Mouse (Mus musculus): ENCODE results near the gene Dohh. TPM values are rescaled to one million over a fixed set of nuclear protein-coding genes. Genes with fewer than 3 reads are reported as not detected.

Gene Dohh
- polyA plus RNA-seq, 1 experiment from 2014 or later: 47.5 TPM

DNA sequence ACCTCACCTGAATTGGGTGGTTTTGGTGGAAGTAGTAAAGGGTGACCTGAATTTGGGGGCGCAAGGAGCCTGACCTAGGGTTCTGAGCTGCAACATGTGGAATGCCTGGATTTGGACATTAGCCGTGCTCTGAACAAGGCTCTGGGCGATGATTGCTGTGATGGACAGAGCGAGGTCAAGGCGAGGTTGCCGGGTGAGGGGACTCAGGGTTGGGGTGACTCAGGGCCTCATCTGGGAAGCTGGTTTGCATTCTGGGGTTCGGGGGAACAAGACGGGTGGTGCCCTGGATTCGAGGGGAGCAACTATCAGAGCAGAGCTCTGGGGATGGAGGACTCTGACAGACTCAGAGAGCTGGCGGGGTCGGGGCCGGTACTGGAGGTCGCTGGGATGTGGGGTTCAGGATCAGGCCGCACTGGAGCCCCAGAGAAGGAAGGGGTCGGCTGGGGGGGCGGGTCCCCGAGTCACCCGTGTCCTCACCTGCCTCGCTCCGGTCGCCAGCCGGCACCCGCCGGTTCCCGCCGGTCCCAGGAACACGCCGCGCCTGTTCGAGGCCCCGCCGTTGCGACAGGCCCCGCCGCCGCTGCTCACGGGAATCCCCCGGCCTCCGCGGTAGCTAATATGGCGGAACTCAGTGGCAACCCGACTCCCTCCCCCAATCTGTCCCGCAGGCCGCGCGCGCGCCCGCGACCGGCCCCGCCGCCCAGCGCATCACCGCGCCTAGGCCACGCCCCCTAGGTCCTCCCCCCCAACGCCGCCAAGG lies 6.3 kb upstream of the Dohh start, which contains the start of gene Fzr1:
Gene Fzr1, minus strand, starts transcription at position 724 of the 760 bp plus-strand sequence.
- peak within 1 kb of the TSS; percentile 97 for H3K9ac ChIP-seq (ENCODE audit: low read depth, low read length)
- no peaks in the 10 kb centered on the region for H3K27me3 ChIP-seq (ENCODE audit: control insufficient read depth, insufficient read depth, low read length)
- peak within 1 kb of the TSS; percentile 79 for H3K27ac ChIP-seq (ENCODE audit: low read depth, low read length)
- H3K9me3 ChIP-seq (replicated peaks; ENCODE audit: control insufficient read depth, low read length): no peaks in the 10 kb centered on the region
- peak within 1 kb of the TSS; percentile 93 for H3K4me3 ChIP-seq (ENCODE audit: low read depth, low read length)
- H3K36me3 ChIP-seq (ENCODE audit: control insufficient read depth, insufficient read depth, low read length): peaks cover 1% of the 10 kb centered on the region; the same call in 1 of the 2 replicates
- under 1% methylated on average over 56 of the region's 59 CpGs for WGBS (ENCODE audit: insufficient replicate concordance)
- peak within 1 kb of the TSS; percentile 83 for H3K4me2 ChIP-seq
- no peak; the same call in 1 of the 2 replicates for ATAC-seq (replicated peaks; ENCODE audit: insufficient number of reproducible peaks, low FRiP score, low TSS enrichment)
- peaks cover 29% of the 10 kb centered on the region for H3K4me1 ChIP-seq (ENCODE audit: control insufficient read depth, insufficient read depth, low read length)

GRCm38 (mm10) chr10:81378553-81379182 lies 5.6 kb upstream of the Dohh start:
- peak overlapping the region; percentile 83 for H3K4me2 ChIP-seq
- H3K9ac ChIP-seq (ENCODE audit: low read depth, low read length): peak overlapping the region; percentile 97
- H3K9me3 ChIP-seq (replicated peaks; ENCODE audit: control insufficient read depth, low read length): no peaks in the 10 kb centered on the region
- no peaks in the 10 kb centered on the region for H3K36me3 ChIP-seq (ENCODE audit: control insufficient read depth, insufficient read depth, low read length)
- peak overlapping the region; percentile 77 for H3K27ac ChIP-seq (ENCODE audit: low read depth, low read length)
- no peaks in the 10 kb centered on the region for H3K27me3 ChIP-seq (ENCODE audit: control insufficient read depth, insufficient read depth, low read length)
- peak overlapping the region; percentile 93 for H3K4me3 ChIP-seq (ENCODE audit: low read depth, low read length)
- H3K4me1 ChIP-seq (ENCODE audit: control insufficient read depth, insufficient read depth, low read length): peaks cover 29% of the 10 kb centered on the region
- peak; percentile 96 for ATAC-seq (replicated peaks; ENCODE audit: insufficient number of reproducible peaks, low FRiP score, low TSS enrichment)
- under 1% methylated on average over 45 of the region's 46 CpGs for WGBS (ENCODE audit: insufficient replicate concordance)

- peaks cover 29% of the 10 kb centered on the region for H3K4me1 ChIP-seq (ENCODE audit: control insufficient read depth, insufficient read depth, low read length)
- peak overlapping the region; percentile 97 for H3K9ac ChIP-seq (ENCODE audit: low read depth, low read length)
- no peaks in the 10 kb centered on the region for H3K9me3 ChIP-seq (replicated peaks; ENCODE audit: control insufficient read depth, low read length)
- H3K27ac ChIP-seq (ENCODE audit: low read depth, low read length): peak overlapping the region; percentile 77
- H3K4me3 ChIP-seq (ENCODE audit: low read depth, low read length): peak overlapping the region; percentile 93
- H3K27me3 ChIP-seq (ENCODE audit: control insufficient read depth, insufficient read depth, low read length): no peaks in the 10 kb centered on the region
- H3K36me3 ChIP-seq (ENCODE audit: control insufficient read depth, insufficient read depth, low read length): no peaks in the 10 kb centered on the region
- peak overlapping the region; percentile 83 for H3K4me2 ChIP-seq
- 58% methylated on average over 3 of the region's 3 CpGs for WGBS (ENCODE audit: insufficient replicate concordance)
- ATAC-seq (replicated peaks; ENCODE audit: insufficient number of reproducible peaks, low FRiP score, low TSS enrichment): no peak
Observed at GRCm38 (mm10) chr10:81379183-81379553, 5.1 kb upstream of the Dohh start.

- Histone ChIP-seq H3K4me2 (no peak overlapping the region), H3K36me3 (ENCODE audit: control insufficient read depth, insufficient read depth, low read length) (no peaks in the 10 kb centered on the region), H3K9ac (ENCODE audit: low read depth, low read length) (no peak overlapping the region), H3K27me3 (ENCODE audit: control insufficient read depth, insufficient read depth, low read length) (no peaks in the 10 kb centered on the region), H3K9me3 (replicated peaks; ENCODE audit: control insufficient read depth, low read length) (no peaks in the 10 kb centered on the region), H3K4me3 (ENCODE audit: low read depth, low read length) (no peak overlapping the region), H3K27ac (ENCODE audit: low read depth, low read length) (no peak overlapping the region), H3K4me1 (ENCODE audit: control insufficient read depth, insufficient read depth, low read length) (peaks cover 30% of the 10 kb centered on the region)
- WGBS (ENCODE audit: insufficient replicate concordance): 88% methylated on average over 6 of the region's 6 CpGs
- no peak for ATAC-seq (replicated peaks; ENCODE audit: insufficient number of reproducible peaks, low FRiP score, low TSS enrichment)
Observed at GRCm38 (mm10) chr10:81379809-81380378, 4.3 kb upstream of the Dohh start.

- no peaks in the 10 kb centered on the region for H3K9me3 ChIP-seq (replicated peaks; ENCODE audit: control insufficient read depth, low read length)
- H3K4me3 ChIP-seq (ENCODE audit: low read depth, low read length): no peak overlapping the region; the same call in 1 of the 2 replicates
- H3K9ac ChIP-seq (ENCODE audit: low read depth, low read length): peak overlapping the region; percentile 34; the same call in 1 of the 2 replicates
- WGBS (ENCODE audit: insufficient replicate concordance): 45% methylated on average over 5 of the region's 5 CpGs
- H3K4me2 ChIP-seq: no peak overlapping the region
- H3K27me3 ChIP-seq (ENCODE audit: control insufficient read depth, insufficient read depth, low read length): no peaks in the 10 kb centered on the region
- peak overlapping the region; percentile 57 for H3K27ac ChIP-seq (ENCODE audit: low read depth, low read length)
- H3K4me1 ChIP-seq (ENCODE audit: control insufficient read depth, insufficient read depth, low read length): peaks cover 31% of the 10 kb centered on the region
- peaks cover 9% of the 10 kb centered on the region for H3K36me3 ChIP-seq (ENCODE audit: control insufficient read depth, insufficient read depth, low read length)
- ATAC-seq (replicated peaks; ENCODE audit: insufficient number of reproducible peaks, low FRiP score, low TSS enrichment): no peak
Observed at GRCm38 (mm10) chr10:81382039-81382438, 2.2 kb upstream of the Dohh start.

DNA sequence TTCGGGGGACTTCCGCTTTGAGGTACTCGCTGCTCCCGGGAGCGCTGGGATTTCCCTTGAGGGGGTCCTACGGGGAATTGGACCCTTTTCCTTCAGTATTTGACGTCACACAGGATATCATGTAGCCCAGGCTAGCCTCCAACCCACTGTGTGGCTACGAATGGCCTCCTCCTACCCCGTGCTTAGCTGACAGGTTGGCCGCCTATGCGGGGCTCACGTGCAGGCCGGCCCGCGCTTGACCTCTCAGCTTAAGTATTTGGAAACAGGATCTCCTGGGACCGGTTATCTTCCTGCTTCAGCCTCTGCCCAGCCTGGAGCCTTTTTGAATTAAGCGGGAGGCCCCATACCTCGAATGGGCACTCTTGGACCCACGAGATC lies 366 bp downstream of the Dohh start:
- Histone ChIP-seq H3K9ac (ENCODE audit: low read depth, low read length) (peak overlapping the region; percentile 90), H3K4me2 (peak overlapping the region; percentile 72), H3K27ac (ENCODE audit: low read depth, low read length) (peak overlapping the region; percentile 86), H3K9me3 (replicated peaks; ENCODE audit: control insufficient read depth, low read length) (no peaks in the 10 kb centered on the region), H3K4me3 (ENCODE audit: low read depth, low read length) (peak overlapping the region; percentile 97), H3K27me3 (ENCODE audit: control insufficient read depth, insufficient read depth, low read length) (no peaks in the 10 kb centered on the region), H3K4me1 (ENCODE audit: control insufficient read depth, insufficient read depth, low read length) (peaks cover 27% of the 10 kb centered on the region), H3K36me3 (ENCODE audit: control insufficient read depth, insufficient read depth, low read length) (peaks cover 23% of the 10 kb centered on the region)
- ATAC-seq (replicated peaks; ENCODE audit: insufficient number of reproducible peaks, low FRiP score, low TSS enrichment): peak; percentile 9; the same call in 1 of the 2 replicates
- WGBS (ENCODE audit: insufficient replicate concordance): under 1% methylated on average over 19 of the region's 19 CpGs

DNA sequence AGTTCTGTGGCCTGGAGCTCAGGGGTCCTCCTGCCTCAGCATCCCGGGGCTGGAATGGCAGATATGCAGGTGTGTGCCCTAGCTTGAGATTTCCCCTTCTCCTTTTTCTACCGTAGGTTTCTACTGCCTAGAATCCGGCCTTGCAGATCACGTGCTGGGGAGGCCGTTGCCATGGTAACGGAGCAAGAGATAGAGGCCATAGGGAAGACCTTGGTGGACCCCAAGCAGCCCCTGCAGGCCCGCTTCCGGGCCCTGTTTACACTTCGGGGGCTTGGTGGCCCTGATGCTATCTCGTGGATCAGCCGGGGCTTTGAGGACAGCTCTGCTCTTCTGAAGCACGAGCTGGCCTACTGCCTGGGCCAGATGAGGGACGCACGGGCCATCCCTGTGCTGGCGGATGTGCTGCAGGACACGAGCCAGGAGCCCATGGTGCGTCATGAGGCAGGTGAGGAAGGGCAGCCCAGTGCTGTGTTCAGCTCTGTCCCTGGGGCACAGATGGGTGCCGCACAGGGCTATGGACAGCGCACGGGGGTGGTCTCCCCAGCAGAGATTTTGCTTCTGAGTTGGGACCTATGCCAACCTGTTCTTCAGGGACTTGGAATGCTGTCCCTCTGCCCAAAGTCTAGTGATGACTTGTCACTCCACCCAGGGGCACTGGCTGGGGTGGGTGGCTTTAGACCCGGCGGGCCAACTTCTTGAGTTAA lies 1.5 kb downstream of the Dohh start:
- 78% methylated on average over 22 of the region's 22 CpGs for WGBS (ENCODE audit: insufficient replicate concordance)
- H3K4me1 ChIP-seq (ENCODE audit: control insufficient read depth, insufficient read depth, low read length): peaks cover 28% of the 10 kb centered on the region
- ATAC-seq (replicated peaks; ENCODE audit: insufficient number of reproducible peaks, low FRiP score, low TSS enrichment): no peak
- peak overlapping the region; percentile 72 for H3K4me2 ChIP-seq
- H3K27ac ChIP-seq (ENCODE audit: low read depth, low read length): no peak overlapping the region
- H3K9me3 ChIP-seq (replicated peaks; ENCODE audit: control insufficient read depth, low read length): no peaks in the 10 kb centered on the region
- H3K27me3 ChIP-seq (ENCODE audit: control insufficient read depth, insufficient read depth, low read length): no peaks in the 10 kb centered on the region
- peak overlapping the region; percentile 97 for H3K4me3 ChIP-seq (ENCODE audit: low read depth, low read length)
- 0 out of 2 replicates have a peak overlapping the region, but pooled peaks have one; percentile 16 for H3K9ac ChIP-seq (ENCODE audit: low read depth, low read length)
- H3K36me3 ChIP-seq (ENCODE audit: control insufficient read depth, insufficient read depth, low read length): peaks cover 23% of the 10 kb centered on the region

- Histone ChIP-seq H3K4me2 (no peak overlapping the region), H3K27ac (ENCODE audit: low read depth, low read length) (no peak overlapping the region), H3K36me3 (ENCODE audit: control insufficient read depth, insufficient read depth, low read length) (peaks cover 23% of the 10 kb centered on the region), H3K4me1 (ENCODE audit: control insufficient read depth, insufficient read depth, low read length) (peaks cover 19% of the 10 kb centered on the region), H3K27me3 (ENCODE audit: control insufficient read depth, insufficient read depth, low read length) (no peaks in the 10 kb centered on the region), H3K9me3 (replicated peaks; ENCODE audit: control insufficient read depth, low read length) (no peaks in the 10 kb centered on the region), H3K4me3 (ENCODE audit: low read depth, low read length) (no peak overlapping the region), H3K9ac (ENCODE audit: low read depth, low read length) (no peak overlapping the region)
- WGBS (ENCODE audit: insufficient replicate concordance): 93% methylated on average over 20 of the region's 20 CpGs
- no peak for ATAC-seq (replicated peaks; ENCODE audit: insufficient number of reproducible peaks, low FRiP score, low TSS enrichment)
Observed at GRCm38 (mm10) chr10:81387716-81388115, 3.5 kb downstream of the Dohh start.

All from heart, embryonic 11.5 days (tissue).